Mouse (Mus musculus) layer of hippocampus, adult 9-10 months (tissue): ENCODE data around the gene Slf2.

Experiments used
- DNase-seq: peaks from one replicate; pipeline ENCODE4 v3.0.0; 2022; ENCODE audit warnings: low spot score

Slf2 gene

GRCm38 (mm10) chr19:45012636-45013035 is 81.7 kb downstream of the Slf2 start:
- DNase-seq = no peak

DNA sequence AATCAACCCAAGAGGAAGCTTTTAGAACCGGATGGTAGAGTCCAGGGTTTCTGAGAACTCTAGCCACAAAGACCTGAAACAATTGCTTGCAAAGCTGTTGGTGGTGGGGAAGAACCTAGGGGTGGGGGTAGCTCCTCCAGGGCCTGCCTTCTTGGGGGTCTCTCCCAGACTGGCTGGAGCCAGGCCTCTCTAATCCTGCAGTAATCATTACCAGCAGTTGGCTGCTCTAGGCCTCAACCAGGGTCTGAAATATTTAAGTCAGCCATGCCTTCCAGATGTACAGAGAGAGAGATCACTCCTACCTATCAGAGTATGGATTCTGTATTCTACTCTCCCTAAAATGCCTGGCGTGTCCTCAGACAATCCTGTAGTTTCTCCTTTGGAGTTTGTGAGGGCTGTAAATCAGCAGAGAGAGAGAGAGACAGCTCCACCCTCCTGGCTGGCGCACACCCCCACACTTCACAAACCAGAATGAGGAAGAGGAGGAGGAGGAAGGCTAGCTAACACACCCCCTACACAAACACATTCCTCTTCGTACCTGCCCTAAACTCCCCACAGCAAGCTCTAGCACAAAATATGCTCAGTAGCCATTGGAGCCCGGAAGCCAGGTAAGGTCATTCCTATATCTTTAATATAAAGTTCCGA is 82.8 kb downstream of the Slf2 start:
- DNase-seq = no peak

DNA sequence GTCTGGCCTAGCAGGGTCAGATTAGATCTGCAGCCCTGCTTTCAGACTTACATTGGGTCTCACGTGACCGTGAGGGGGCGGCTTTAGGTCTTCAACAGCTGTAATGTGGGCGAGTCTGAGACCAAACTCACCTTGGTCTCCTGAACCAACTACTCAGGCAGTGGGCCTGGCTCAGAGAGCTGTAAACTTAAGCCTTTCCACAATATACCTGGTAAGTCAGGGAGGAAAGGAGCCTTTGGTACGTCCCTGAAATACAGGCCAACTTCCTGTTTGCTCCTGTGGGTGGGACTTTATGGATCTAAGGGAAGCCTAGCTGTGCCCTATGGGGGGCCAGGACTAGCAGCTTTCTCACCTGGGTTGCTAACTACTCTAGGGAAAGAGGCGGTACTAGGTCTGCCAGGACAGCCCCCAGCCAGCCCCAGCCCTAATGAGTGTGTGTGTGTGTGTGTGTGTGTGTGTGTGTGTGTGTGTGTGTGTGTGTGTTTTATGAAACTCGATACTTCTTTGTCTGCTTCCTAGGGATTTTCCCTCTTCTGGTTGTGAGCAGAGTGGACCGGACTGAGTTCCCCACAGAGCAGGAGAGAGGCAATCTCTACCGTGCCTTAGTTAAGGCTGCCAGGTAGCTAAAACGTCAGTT is 83.5 kb downstream of the Slf2 start, which contains the start of gene Lzts2:
TSS of gene Lzts2 (plus strand) at position 80 of the 637 bp plus-strand sequence.
- no peak for DNase-seq

DNA sequence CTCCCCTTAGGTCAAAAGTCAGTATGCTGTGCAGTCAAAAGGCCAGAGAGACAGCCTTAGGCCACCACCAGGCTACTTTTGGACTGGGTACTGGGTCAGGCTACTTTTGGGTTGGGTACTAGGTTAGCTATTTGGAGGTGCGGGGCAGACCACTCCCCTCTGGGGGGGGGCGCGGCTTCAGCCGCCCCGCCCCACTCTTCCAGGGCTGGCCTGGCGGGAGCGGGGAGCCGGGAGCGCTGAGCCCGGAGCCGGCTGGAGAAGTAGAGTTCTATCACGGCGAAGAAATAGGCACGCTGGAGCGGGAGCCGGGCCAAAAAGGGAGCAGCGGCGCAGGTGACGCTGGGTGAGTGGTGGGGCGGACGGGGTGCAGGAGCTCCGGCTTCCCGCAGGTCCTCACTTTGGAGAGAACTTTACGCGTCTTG is 84.0 kb downstream of the Slf2 start:
- no peak for DNase-seq

DNA sequence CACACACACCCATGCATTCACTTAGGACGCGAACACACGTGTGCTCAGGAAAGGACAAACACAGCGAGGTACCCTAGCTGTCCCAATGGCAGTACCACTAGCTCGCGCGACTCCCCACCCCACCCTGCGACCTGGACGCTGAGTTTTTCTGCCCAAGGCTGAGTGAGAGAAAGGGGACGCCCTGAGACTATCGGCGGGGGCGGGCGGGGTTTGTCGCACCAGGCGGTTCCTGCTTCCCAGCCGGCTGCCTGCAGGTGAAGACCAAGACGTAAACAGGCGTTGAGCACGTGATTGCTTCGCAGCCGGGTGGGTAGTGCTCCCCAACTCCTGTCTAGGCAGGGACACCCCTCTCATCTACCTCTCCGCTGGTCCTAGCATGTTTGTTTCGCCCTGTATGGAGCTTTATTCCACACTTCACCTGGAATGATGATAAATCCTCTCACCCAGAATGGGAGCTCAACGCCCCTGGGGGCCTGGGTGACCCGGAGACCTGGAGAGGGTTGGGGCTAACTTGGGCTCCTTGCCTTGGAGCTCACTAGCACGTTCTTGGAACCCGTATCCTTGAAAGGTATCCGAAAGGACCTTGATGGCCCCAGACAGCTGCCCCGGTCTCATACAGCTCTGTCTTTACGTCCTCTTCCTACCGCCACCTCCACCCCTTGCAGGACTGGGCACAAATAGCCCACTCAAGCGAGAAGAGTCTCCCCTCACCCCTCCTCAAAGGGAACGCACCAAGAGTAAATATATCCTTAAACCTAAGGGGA is 84.7 kb downstream of the Slf2 start:
- no peak for DNase-seq

- DNase-seq = no peak
These were observed 85.6 kb downstream of the Slf2 start for GRCm38 (mm10) chr19:45016341-45017215.

DNA sequence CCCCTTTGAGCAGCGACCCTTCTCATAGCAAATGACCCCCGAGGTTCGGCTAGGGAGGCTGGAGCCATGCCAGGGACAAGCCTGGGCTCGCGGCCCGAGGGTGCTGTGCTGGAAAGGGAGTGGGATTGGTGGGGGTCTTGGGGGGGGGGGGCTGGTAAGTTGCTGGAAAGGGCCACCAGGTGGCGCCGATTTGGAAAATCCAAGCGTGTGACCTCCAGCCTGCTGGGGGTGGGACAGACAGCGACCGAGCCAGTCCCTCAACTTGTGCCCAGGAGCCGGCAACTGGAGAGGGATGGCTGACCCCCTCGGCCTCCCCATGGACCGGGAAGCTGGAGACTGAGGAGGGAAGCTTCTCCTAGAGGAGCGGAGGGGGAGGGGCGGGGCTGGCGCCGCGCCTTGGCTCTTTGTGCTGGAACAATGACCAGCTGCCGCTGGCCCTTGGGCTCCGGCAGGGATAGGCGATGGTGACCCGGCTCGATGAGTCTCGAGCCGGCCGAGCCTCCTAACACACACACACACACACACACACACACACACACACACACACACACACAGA is 86.3 kb downstream of the Slf2 start:
- no peak for DNase-seq

- DNase-seq = no peak
These were observed 87.0 kb downstream of the Slf2 start for GRCm38 (mm10) chr19:45017909-45018308.

GRCm38 (mm10) chr19:45018351-45018831 is 87.4 kb downstream of the Slf2 start:
- DNase-seq = no peak

GRCm38 (mm10) chr19:45020348-45020747 is 89.4 kb downstream of the Slf2 start:
- no peak for DNase-seq

DNA sequence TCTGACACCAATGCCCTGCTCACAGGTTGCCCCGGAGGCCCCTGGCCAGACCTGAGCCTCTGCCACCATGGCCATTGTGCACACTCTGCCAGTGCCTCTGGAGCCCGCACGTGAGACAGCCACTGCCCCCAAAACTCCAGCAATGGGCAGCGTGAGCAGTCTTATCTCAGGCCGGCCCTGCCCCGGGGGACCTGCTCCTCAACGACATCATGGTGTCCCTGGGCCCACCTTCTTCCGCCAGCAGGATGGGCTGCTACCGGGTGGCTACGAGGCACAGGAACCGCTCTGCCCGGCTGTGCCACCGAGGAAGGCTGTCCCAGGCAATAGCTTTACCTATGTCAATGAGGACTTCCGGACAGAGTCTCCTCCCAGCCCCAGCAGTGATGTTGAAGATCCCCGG is 90.4 kb downstream of the Slf2 start:
- DNase-seq = no peak

DNA sequence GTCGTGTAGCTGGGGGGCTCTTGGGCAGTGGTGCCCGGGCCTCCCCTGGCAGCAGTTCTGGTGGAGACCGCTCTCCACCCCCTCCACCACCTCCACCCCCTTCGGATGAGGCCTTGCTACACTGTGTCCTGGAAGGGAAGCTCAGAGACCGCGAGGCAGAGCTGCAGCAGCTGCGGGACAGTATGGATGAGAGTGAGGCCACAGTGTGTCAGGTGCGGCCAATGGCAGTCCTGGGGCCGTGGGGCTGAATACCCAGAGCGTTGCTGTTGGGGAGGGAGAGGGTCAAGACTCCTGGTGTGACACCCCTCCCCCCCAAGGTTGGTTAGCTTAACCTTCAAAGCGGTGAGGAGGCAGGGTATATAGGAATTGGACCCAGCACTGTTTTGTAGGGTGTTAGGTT is 93.0 kb downstream of the Slf2 start:
- DNase-seq = no peak

GRCm38 (mm10) chr19:45024775-45025174 is 93.8 kb downstream of the Slf2 start:
- no peak for DNase-seq

DNA sequence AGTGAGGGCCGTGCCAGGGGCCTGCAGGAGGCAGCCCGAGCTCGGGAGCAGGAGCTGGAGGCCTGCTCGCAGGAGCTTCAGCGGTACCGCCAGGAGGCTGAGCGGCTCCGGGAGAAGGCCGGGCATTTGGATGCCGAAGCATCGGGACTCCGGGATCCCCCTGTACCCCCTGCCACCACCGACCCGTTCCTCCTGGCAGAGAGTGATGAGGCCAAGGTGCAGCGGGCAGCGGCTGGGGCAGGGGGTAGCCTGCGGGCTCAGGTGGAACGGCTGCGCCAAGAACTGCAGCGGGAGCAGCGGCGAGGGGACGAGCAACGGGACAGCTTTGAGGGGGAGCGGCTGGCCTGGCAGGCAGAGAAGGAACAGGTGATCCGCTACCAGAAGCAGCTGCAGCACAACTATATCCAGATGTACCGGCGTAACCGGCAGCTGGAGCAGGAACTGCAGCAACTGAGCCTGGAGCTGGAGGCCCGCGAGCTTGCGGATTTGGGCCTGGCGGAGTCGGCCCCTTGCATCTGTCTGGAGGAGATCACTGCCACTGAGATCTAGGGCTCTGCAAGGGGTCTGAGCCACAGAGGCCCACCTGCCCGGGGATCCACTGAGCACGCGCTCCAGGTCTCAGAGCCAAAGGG is 95.1 kb downstream of the Slf2 start:
- no peak for DNase-seq

DNA sequence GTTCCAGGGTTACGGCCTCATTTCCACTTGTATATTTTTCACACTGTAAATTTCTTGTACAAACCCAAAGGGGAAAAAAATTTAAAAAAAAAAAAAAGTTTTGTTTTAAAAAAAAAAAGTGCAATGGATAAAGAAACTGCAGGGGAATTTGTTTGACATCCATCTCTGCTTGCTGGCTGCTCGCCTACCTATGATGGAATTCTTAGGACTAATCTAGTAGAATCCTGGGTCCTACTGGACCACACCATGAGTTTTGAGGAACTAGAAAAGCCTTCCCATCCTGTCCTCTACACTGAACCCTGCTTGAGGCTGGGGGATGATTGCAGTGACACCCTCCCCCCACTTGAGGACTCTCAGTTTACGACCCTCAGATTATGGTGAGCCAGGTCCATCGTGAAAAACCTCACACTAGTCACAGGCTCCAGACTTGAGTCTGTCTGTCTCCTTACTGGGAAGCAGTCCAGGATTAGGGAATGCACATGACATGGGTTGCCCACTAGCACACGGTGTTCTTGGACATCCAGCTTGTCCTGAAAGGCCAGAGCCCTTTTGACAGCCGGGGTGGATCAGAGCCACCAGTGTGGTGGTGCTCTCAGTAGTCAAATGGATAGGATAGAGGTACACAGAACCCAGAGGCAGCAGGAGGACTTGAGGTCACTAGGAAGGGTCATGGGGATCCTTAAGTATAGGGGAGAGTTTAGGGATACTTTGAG is 96.2 kb downstream of the Slf2 start:
- DNase-seq = no peak

DNA sequence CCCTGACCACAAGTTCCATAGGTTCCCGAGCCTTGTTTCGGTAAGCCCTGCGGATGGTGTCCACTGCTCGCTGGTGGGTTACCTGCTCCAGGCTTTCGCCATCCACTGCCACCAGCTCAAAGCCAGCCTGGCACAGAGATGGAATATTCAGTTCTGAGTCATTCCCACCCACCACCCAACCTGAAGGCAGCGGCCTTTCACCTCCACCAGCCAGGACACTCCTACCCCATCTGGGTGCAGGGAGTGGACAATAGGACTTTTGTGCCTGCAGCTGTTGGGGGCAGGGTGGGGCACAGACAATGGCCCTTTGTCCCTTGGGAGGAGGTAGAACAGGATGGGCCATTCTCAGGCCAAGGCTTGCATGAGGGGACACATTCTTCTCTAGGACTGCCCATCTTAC is 96.9 kb downstream of the Slf2 start:
- DNase-seq = no peak

GRCm38 (mm10) chr19:45028746-45029145 is 97.8 kb downstream of the Slf2 start:
- no peak for DNase-seq

DNA sequence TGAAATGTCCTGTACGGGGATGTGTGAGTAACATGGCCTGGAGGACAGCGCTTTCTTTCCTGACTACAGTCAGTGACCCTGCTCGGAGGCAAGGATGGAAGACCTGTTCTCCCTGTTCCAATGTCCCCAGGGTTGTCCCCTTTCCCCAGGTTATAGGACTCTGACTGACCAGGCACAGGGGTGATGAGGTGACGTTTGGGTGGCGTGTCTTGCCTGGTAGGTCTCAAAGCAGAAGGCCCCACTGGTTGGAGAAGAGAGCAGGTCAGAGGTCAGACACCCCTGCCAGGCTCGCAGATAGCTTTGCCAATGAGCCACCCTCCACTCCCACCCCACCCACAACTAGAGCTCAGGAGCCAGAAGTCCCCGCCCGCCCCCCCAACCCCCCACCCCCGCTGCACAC is 98.6 kb downstream of the Slf2 start:
- no peak for DNase-seq

GRCm38 (mm10) chr19:45030111-45030510 is 99.2 kb downstream of the Slf2 start:
- no peak for DNase-seq
